Mouse (Mus musculus) inflammation-experienced regulatory T-cells (primary cell): ENCODE results near the gene Ifna1. TPM values are rescaled to one million over a fixed set of nuclear protein-coding genes. Genes with fewer than 3 reads are reported as not detected.

Experiments used
- polyA plus RNA-seq, 2 experiments: library from polyadenylated mRNA; unstranded; fragments of 100-300 nt; shearing (Covaris generic); gene quantifications; one replicate each; pipeline ENCODE4 v1.2.1; 2017

Gene Ifna1
- not detected for polyA plus RNA-seq

DNA sequence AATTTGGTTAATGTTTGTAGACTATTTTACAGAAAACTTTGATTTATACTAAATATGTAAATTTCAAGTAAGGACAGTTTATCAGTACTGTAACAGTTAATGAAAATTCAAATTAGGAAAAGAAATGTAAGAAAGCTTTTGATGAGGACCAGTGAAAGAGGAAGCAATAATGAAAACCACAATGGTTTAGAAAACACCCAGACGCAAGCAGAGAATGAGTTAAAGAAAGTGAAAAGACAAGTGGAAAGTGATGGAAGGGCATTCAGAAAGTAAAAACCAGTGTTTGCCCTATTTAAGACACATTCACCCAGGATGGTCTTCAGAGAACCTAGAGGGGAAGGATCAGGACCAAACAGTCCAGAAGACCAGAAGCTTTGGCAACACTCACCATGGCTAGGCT lies at the start of gene Ifna1:
Gene Ifna1 (plus strand): TSS at position 390 of the 400 bp plus-strand sequence.

DNA sequence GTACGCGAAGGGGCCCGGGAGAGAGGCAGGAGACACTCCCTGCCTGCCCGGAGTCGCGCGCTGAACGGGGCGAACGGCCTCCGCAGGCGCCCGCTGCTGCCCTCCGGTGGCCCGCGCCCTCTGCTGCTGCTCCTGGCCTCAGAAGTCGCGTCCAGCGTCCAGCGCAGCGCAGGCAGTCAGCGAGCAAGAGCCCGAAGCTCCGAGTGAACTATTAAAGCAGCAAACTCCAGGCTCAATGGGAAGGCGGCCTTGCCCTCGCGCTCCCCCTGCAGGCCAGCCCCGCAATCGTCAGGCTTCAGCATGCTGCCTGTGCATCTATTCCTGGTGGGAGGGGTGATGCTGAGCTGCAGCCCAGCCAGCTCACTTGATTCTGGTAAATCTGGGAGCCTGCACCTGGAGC lies 46.9 kb upstream of the Ifna1 start, which contains the start of gene Gm13287:
Gene Gm13287 (plus strand): TSS at position 301 of the 400 bp plus-strand sequence.

DNA sequence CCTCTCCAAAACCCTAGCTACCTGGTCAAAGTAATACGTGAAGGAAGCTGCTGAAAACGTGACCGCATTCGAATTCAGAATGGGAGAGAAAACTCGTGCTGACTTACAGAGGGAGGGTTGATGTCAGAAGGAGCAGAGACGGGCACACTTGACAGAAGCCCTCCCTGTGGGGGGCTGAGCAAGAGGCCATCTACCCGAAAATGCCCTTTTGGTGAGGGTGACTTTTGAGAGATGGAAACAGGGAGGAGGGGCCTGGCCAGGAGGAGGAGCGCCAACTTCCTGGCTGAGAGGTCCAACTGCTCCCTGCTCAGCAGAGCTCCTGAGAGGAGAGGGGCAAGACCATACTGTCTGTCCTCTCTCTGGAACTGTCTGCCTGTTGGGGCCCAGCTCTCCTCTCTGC lies 44.7 kb upstream of the Ifna1 start, which contains the start of gene Gm13288:
Gene Gm13288 (plus strand): TSS at position 301 of the 400 bp plus-strand sequence.

DNA sequence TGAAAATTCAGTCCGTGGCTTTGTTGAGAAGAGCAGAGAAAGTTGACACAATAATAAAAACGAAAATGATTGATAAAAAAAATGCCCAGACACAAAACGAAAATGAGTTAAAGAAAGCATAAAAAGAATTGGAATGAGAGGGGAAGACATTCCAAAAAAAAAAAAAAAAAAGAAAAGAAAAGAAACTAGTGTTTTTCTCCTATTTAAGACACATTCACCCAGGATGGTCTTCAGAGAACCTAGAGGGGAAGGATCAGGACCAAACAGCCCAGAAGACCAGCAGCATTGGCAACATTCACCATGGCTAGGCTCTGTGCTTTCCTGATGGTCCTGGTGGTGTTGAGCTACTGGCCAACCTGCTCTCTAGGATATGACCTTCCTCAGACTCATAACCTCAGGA lies 34.0 kb upstream of the Ifna1 start, which contains the start of gene Ifna7:
Gene Ifna7 (plus strand): TSS at position 301 of the 400 bp plus-strand sequence.

DNA sequence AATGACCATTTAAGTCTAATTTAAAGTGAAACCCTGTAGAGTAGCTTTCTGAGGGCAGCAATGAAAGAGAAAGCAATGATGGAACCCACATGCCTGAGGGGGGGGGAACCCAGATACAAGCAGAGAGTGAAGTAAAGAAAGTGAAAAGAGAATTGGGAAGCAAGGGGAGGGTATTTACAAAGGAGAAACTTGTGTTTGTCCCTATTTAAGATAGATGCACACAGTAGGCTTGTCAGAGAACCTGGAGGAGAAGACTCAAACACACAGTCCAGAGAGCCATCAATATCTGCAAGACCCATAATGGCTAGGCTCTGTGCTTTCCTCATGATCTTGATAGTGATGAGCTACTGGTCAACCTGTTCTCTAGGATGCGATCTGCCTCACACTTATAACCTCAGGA lies 30.2 kb upstream of the Ifna1 start, which contains the start of gene Ifna11:
Gene Ifna11 (plus strand): TSS at position 301 of the 400 bp plus-strand sequence.

DNA sequence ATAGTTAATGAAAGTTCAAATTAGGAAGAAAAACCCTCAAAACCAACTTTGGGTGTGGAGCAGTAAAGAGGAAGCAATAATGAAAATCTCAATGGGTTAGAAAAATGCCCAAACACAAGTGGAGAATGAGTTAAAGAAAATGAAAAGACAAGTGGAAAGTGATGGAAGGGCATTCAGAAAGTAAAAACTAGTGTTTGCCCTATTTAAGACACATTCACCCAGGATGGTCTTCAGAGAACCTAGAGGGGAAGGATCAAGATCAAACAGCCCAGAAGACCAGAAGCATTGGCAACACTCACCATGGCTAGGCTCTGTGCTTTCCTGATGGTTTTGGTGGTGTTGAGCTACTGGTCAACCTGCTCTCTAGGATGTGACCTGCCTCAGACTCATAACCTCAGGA lies 22.8 kb upstream of the Ifna1 start, which contains the start of gene Ifna6:
Gene Ifna6 (plus strand): TSS at position 301 of the 400 bp plus-strand sequence.

DNA sequence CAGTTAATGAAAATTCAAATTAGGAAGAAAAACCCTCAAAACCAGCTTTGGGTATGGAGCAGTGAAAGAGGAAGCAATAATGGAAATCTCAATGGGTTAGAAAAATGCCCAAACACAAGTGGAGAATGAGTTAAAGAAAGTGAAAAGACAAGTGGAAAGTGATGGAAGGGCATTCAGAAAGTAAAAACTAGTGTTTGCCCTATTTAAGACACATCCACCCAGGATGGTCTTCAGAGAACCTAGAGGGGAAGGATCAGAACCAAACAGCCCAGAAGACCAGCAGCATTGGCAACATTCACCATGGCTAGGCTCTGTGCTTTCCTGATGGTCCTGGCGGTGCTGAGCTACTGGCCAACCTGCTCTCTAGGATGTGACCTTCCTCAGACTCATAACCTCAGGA lies 14.7 kb upstream of the Ifna1 start, which contains the start of gene Ifna5:
Gene Ifna5 (plus strand): TSS at position 301 of the 400 bp plus-strand sequence.

DNA sequence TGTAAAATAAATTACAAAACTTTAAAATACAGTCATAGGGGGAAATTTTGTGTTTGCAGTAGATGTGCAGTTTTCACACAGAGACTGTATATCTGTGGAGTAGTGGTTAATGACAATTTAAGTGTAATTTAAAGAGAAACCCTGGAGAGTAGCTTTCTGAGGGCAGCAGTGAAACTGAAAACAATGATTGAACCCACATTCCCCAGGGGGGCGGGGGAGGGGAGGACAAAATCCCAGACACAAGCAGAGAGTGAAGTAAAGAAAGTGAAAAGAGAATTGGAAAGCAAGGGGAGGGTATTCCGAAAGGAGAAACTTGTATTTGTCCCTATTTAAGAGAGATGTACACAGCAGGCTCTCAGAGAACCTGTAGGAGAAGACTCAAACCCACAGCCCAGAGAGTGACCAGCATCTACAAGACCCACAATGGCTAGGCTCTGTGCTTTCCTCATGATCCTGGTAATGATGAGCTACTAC lies 8.4 kb upstream of the Ifna1 start, which contains the start of gene Ifna4:
Gene Ifna4 (plus strand): TSS at position 424 of the 474 bp plus-strand sequence.

DNA sequence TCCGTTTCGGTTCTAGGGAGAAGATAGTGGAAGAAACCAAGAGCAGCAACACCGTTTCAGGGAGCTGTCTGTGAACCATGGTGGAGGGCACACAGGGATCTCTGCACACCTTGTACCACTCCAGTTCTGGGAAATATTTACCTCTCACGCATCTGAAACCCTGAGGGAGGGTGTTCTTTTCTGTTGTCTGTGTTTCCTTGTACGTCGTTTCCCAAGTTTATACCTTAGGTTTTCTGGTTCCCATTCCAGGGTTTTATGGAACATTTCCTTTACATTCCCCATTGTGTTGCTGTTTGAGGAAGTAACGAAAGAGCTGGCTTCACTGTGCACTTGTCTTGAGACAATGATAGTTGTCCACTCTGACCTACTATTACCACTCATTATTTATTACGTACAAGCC lies 30.2 kb downstream of the Ifna1 start, which contains the start of gene Ifne:
Gene Ifne (minus strand): TSS at position 101 of the 400 bp plus-strand sequence.

Other genes starting within 250 kb of the Ifna1 start
- not detected for gene Ifna12, start 246.7 kb upstream of the Ifna1 start, polyA plus RNA-seq
- gene C87499, start 215.7 kb upstream of the Ifna1 start, polyA plus RNA-seq, result under 1 TPM in 1 of 2 experiments, not detected in 1; 0.47 TPM
- gene Ifna13, start 205.6 kb upstream of the Ifna1 start, polyA plus RNA-seq, result not detected
- not detected for gene Ifna16, start 173.2 kb upstream of the Ifna1 start, polyA plus RNA-seq
- gene Ifna2, start 166.2 kb upstream of the Ifna1 start, polyA plus RNA-seq, result not detected
- under 1 TPM in 1 of 2 experiments, not detected in 1; 0.30 TPM for gene Ifnab, start 158.7 kb upstream of the Ifna1 start, polyA plus RNA-seq
- not detected for gene Gm26566, start 128.3 kb upstream of the Ifna1 start, polyA plus RNA-seq
- 10 to 100 TPM; 19.8 to 29.0 TPM for gene Klhl9, start 127.6 kb upstream of the Ifna1 start, polyA plus RNA-seq
- not detected for gene Gm13271, start 95.2 kb upstream of the Ifna1 start, polyA plus RNA-seq
- gene Gm13283, start 90.0 kb upstream of the Ifna1 start, polyA plus RNA-seq, result 1 to 10 TPM in 1 of 2 experiments, under 1 TPM in 1; 0.62 to 1.0 TPM
- under 1 TPM in 1 of 2 experiments, not detected in 1; 0.82 TPM for gene Gm13290, start 76.3 kb upstream of the Ifna1 start, polyA plus RNA-seq
- gene Gm13289, start 73.2 kb upstream of the Ifna1 start, polyA plus RNA-seq, result not detected
- not detected for gene Gm13272, start 70.2 kb upstream of the Ifna1 start, polyA plus RNA-seq
- 1 to 10 TPM in 1 of 2 experiments, not detected in 1; 1.5 TPM for gene Ifnz, start 68.0 kb upstream of the Ifna1 start, polyA plus RNA-seq
- not detected for gene Gm13276, start 64.4 kb upstream of the Ifna1 start, polyA plus RNA-seq
- not detected for gene Gm13277, start 61.5 kb upstream of the Ifna1 start, polyA plus RNA-seq
- gene Gm13278, start 58.5 kb upstream of the Ifna1 start, polyA plus RNA-seq, result not detected
- gene Gm13275, start 55.6 kb upstream of the Ifna1 start, polyA plus RNA-seq, result not detected
- gene Gm13279, start 52.7 kb upstream of the Ifna1 start, polyA plus RNA-seq, result not detected
- gene Gm13285, start 50.4 kb upstream of the Ifna1 start, polyA plus RNA-seq, result 1 to 10 TPM in 1 of 2 experiments, under 1 TPM in 1; 0.94 to 3.7 TPM
- gene Gm13287, start 46.8 kb upstream of the Ifna1 start, polyA plus RNA-seq, result not detected
- gene Gm13288, start 44.6 kb upstream of the Ifna1 start, polyA plus RNA-seq, result not detected
- gene Ifna7, start 33.9 kb upstream of the Ifna1 start, polyA plus RNA-seq, result not detected
- not detected for gene Ifna11, start 30.1 kb upstream of the Ifna1 start, polyA plus RNA-seq
- gene Ifna6, start 22.7 kb upstream of the Ifna1 start, polyA plus RNA-seq, result not detected
- not detected for gene Ifna5, start 14.6 kb upstream of the Ifna1 start, polyA plus RNA-seq
- under 1 TPM in 1 of 2 experiments, not detected in 1; 0.71 TPM for gene Ifna4, start 8.2 kb upstream of the Ifna1 start, polyA plus RNA-seq
- gene Ifne, start 30.1 kb downstream of the Ifna1 start, polyA plus RNA-seq, result not detected